Mouse (Mus musculus) right cerebral cortex, postnatal 10 days (tissue): Measurements from ENCODE around the gene Muc5b.
"Not testable (repeated sequence)": the region's sequence is repeated elsewhere in the genome, so short reads cannot be mapped to it uniquely, and the experiment has no call there.

Experiments used
- DNase-seq, 2 experiments: peaks; one replicate each; pipeline ENCODE4 v3.0.0; 2021; ENCODE audit warnings: low spot score in 2 of 2

Gene Muc5b

GRCm38 (mm10) chr7:141838779-141839178 is at the start of gene Muc5b:
Gene Muc5b (plus strand): TSS chr7:141839070.
- DNase-seq: no peak

DNA sequence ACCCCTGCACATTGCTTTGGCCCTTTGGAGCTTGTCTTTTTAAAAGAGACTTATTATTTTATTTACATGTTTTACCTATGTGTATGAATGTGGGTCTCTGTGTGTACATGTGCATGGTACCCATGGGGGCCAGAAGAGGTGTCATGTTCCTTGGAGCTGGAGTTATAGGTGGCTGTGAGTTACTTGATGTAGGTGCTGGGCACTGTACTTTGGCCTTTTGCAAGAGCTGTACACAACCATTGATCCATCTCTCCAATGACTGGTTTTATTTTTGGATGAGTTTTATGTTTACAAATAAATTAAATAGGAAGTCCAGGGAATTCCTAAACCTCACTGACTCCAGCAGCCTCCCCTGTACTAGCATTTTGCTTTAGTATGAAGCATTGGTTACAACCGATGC is 44.6 kb upstream of the Muc5b start:
- DNase-seq: no peak

DNA sequence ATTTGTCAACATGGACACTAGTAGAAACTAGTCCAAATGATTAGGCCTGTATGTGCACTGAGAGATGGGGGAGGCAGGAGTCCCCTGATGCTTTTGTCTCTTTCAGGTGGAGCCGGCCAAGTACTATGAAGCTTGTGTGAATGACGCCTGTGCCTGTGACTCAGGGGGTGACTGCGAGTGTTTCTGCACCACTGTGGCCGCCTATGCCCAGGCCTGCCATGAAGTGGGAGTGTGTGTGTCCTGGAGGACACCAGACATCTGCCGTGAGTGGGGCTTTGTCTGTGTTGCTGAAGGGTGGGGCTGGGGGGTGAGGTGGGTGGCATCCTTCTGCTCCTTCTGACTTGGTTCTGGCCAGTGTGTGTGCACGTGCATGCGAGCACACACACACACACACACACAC is 35.7 kb upstream of the Muc5b start:
- no peak for DNase-seq

GRCm38 (mm10) chr7:141805384-141805783 is 33.5 kb upstream of the Muc5b start:
- no peak for DNase-seq

GRCm38 (mm10) chr7:141807823-141808222 is 31.0 kb upstream of the Muc5b start:
- not testable (repeated sequence) for DNase-seq

GRCm38 (mm10) chr7:141809933-141810332 is 28.9 kb upstream of the Muc5b start:
- DNase-seq: not testable (repeated sequence)

DNA sequence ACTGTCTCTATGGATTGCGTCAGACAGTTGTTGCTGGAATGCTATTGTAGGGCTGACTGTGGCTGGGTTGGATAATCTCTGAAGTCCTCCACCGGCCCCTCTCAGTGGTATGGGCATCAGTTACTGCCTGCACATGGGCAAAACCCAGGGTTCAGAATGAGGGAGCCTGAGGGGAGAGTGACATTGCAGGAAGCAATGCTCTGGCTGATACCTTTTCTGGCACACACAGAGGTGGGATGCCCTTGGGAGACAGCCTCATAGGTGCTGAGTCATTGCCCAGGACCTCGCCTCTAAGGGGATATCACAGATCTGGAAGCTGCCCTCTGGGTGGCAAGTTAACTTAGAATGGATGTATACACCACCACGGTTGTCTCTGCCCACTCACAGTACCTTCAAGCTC is 25.5 kb upstream of the Muc5b start:
- no peak for DNase-seq

DNA sequence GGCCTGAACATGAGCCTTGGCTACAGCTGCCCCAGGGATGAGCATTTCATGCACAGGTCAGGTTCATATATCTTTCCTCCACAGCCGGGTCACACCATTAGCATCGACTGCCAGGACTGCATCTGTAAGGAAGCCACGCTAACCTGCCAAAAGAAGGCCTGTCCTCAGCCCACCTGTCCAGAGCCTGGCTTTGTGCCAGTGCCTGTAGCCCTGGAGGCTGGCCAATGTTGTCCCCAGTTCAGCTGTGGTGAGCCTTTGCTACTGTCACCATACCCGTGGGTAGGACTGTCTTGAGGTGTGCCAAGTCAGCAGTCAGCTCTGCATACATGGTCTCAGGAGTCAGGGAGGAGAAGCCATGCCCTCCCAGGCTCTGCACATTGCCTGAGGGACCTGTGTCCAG is 23.5 kb upstream of the Muc5b start:
- no peak for DNase-seq

- DNase-seq: no peak
These were observed 21.4 kb upstream of the Muc5b start for GRCm38 (mm10) chr7:141817355-141818075.

DNA sequence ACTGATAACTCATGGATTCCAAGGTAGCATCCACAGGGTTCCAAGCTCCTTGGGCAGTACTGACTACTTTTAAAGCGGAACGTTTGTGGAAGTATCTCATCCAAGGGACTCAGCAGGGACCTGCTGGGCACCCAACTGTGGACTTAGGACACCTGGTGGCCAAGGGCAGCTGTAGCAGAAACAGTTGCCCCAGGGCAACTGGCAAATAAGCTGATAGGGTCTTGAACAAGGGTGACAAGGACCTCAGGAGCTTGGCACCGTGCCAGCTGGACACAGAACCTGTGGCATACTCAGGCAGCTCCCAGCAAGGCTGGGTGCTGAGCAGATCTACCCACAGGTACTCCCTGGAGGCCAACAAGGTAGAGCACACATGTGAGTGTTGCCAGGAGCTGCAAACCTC is 20.6 kb upstream of the Muc5b start:
- DNase-seq: no peak

DNA sequence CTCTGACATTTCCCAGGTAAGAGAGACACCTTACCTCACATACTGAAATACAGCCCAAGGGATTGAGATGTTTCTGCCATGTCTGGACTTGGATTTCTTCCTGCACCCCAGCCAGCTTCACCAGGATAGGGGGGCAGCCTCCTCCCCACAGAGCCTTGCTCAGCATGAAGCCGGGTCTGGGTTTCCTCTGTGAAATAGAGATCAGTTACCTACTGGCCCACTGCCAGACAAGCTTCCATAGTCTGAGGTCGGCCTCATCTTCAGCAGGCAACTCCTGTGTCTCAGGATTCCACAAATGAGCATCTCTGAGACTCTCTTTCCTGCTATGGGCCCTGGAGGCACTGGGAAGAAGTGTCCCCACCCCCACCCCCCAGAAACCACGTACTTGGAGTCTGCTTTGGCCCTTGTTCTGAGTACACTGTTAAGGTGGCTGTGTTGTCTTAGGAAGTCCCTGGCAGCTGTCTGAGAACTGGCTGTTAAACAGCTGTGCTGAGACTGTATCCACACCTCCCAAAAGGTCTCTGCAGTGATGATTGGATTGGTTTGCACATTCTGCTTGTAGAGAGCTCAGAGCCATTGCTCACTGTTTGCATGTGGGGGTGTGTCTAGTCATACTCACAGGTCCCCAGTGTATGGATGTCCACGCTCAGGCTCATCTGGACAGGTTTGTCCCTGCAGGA is 16.1 kb upstream of the Muc5b start:
- DNase-seq: no peak

DNA sequence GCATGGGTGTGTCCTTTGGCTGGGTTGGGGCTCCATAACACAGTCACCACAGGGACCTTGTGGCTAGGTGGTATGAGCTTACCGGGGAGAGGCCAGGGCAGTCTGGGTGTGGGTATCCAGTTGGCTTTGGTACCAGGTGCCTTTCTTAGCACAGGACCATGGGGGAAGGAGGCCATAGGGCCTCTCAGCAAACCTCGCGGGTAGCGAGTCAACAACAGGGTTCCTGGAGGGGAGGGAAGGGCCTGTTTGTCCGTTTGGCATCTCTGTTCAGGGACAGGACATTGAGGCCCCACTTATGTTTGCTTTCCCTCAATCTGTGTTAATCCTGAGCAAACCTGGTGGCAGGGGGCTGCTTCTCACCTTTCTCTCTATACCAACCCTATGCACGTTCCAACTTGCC is 15.2 kb upstream of the Muc5b start:
- DNase-seq: no peak

DNA sequence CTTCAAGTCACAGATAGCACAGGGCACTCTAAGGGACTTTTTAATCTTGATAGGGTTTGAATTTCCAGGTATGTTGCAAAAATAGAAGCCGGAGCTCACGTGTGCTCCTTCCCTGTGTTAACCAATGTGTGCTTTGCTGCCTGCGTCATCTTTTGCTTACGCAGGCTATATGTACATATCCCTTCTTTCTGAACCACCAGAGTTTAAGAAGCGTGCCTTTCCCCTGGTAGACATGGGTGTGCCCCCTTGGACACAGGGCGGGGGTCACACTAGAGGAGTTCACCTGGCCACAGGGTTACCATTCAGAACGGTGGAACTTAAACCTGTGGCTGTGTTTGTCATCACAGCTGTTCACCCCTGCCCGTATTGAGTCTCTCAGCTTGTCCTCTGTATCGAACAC is 14.5 kb upstream of the Muc5b start:
- DNase-seq: no peak

- no peak for DNase-seq
These were observed 2.9 kb upstream of the Muc5b start for GRCm38 (mm10) chr7:141835941-141836340.

GRCm38 (mm10) chr7:141836423-141836822 is 2.4 kb upstream of the Muc5b start:
- no peak for DNase-seq

DNA sequence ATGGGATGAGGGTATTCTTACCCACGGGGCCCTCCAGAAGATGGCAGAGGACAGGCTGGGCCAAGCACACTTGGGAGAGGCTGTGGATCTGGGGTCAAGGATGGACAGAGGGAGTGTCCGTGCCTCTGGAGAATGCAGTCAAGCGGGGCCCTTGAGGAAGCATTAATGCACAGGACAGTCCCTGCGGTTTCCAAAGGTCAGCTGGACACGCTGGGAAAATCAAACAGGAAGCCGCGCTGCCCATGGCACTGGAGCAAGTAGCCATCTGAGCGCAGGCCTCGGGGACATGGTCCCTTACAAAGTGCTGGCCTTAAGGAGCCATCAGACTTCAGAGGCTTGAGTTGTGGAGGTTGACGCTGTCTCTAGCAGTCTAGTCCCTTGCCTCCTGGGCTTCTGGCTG is 1.5 kb downstream of the Muc5b start:
- no peak for DNase-seq

GRCm38 (mm10) chr7:141861046-141861445 is 22.2 kb downstream of the Muc5b start:
- DNase-seq: no peak

DNA sequence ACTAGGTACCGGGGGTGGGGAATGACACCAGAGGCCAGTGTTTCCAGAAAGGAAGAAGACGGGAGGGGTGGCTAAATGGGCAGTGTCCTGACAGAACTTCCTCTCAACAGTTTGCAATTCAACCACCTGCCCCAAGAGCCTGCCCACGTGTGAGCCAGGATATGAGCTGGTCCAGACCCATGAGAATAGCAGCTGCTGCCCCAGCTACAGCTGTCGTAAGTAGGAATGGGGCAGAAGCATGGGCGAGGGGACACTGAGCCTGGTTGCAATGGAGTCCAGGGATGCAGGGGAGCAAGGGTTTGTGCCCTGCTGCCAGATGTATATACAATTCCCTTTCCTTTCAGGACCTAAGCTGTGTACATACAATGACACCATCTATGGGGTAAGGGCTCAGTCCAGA is 30.8 kb downstream of the Muc5b start:
- DNase-seq: no peak

GRCm38 (mm10) chr7:141870553-141870952 is 31.7 kb downstream of the Muc5b start:
- DNase-seq: no peak

- peak in 1 of 2 experiments; percentile 52 for DNase-seq
These were observed 36.0 kb downstream of the Muc5b start for GRCm38 (mm10) chr7:141874891-141875290.

GRCm38 (mm10) chr7:141878813-141879212 is 39.9 kb downstream of the Muc5b start:
- DNase-seq: no peak

DNA sequence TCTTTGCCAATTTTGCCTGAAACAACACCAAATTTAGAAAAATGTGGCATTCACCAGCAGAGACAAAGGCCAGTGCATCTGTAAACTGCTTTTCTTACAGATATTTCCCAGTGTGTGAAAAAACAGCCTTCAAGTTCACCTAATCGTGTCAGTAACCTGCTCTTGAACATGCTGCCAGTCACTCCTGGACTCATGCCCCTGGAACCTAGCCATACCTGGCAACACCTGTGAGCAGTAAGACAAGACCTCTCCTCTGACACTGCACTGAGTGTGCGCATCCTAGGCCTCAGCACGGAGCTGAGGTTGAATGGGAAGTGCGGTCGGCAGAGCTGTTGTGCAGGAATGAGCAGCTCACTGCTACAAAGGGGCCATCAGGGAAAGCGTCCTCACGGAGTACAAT is 53.3 kb downstream of the Muc5b start:
- no peak for DNase-seq

- DNase-seq: no peak
These were observed 63.0 kb downstream of the Muc5b start for GRCm38 (mm10) chr7:141901825-141902224.
